Mouse (Mus musculus) common myeloid progenitor, adult 5-6 weeks (primary cell): ENCODE results near the gene Scamp3. TPM values are rescaled to one million over a fixed set of nuclear protein-coding genes. Genes with fewer than 3 reads are reported as not detected.

ENCODE experiments used
- ATAC-seq: replicated peaks from 2 replicates; pipeline ENCODE4 v1.8.0; 2016; ENCODE audit warnings: low read depth, mild to moderate bottlenecking, moderate TSS enrichment, inconsistent platforms; ENCODE audit not compliant: poor library complexity, severe bottlenecking
- total RNA-seq: library from RNA; stranded (forward); fragments of 200-1000, 187-1606 nt; gene quantifications from 2 replicates; pipeline ENCODE4 v1.2.3, GENCODE M21; 2017

Gene Scamp3
- total RNA-seq, 1 experiment from 2014 or later, result 46.9 TPM

DNA sequence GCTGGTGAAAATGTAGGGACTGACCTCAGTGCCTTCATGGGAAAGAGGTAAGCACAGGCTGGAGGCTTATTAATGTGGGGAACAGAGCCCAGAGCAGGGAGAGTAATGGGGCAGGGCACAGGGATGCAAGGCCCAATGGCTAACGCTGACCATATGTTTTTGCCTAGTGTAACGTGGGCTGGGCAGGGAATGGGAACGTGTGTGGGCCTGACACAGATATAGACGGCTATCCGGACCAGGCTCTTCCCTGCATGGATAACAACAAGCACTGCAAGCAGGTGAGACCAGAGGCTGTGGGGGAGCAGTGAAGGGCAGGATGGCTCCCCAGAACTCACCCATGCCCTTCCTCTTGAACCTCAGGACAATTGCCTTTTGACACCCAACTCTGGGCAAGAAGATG is 43.9 kb downstream of the Scamp3 start:
- no peak for ATAC-seq

DNA sequence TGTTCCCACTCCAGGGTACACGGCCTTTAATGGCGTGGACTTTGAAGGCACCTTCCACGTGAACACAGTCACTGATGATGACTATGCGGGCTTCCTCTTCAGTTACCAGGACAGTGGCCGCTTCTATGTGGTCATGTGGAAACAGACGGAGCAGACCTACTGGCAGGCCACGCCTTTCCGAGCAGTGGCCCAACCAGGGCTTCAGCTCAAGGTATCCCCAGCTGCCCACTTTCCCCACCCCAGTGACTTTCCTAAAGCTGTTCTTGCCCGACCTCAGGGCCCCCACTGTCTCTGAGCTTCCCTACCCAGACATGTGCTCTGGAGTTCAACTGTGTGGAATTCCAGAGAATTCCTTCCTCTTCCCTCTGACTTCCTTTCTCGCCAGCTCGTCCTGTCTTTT is 47.5 kb downstream of the Scamp3 start:
- ATAC-seq, result no peak

DNA sequence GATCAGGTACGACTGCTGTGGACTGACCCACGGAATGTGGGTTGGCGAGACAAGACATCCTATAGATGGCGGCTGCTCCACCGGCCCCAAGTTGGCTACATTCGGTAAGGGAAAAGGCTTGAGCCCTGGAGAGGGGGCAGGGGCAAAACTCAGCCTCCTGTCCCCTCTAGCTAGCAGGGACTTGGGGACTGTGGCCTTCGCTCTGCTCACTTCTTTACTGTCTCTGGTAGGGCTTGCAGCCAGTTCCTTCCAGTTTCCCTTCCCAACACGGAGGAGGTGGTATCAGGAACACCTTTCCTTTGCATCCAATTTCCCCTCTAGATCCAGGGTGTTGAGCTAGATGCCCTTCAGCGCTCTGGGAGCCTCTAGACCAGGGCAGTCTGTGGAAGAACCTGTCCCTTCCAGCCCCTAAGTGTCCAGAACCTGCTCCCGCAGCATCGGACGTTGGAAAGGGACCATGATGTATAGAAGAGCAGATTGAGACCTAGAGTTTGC is 48.1 kb downstream of the Scamp3 start:
- ATAC-seq, result no peak

DNA sequence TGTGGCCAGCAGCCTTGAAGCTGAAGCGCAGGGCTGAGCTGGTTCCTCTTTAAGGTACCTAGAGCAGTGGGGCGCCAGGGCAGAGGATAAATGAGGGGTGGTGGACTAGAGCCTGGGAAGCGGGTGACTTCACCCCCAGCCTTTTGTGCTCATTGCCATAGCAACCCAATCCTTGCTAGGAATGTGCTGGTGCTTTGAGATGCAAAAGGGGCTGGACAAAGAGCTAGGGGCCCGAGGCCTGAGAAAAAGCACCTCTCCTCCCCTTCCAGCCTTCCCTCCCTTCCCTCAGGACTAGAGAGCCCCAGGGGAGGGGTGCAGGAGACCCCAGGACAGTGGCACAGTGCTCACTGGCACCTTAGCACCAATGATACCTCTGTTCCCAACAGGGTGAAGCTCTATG is 48.6 kb downstream of the Scamp3 start:
- ATAC-seq, result no peak

DNA sequence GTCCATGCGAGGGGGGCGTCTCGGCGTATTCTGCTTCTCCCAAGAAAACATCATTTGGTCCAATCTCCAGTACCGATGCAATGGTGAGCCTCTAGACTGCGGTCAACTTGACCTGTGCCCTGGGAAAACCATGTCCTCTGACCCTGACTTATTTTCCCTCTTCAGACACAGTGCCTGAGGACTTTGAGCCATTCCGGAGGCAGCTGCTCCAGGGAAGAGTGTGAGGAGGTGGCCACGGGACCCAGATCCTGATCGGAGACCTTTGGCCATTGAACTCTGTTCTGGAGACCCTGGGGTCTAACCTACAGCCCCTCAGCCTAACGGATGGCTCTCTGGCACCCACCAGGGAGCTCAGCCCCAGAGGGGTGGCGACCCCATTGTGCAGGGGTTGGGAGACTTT is 49.1 kb downstream of the Scamp3 start:
- no peak for ATAC-seq

DNA sequence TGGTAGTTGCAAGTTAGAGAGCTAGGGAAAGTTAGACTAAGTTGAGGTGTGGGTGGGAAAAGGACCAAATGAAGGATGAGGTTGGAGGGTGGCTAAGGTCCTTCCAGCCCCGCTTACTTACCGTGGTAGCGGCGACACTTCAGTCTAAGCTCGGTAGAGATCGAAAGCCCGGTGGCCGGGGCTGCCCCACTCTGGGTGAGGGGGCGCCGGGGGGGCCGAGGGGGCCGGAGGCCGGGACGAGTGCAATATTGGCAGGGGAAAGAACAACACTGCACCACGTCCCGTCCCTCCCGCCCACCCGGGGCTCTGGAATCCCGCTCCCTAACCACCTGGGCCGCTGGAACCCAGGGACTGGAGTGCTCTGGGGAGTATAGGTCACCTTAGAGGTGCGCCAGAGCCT is 49.6 kb downstream of the Scamp3 start, which contains the start of gene Mtx1:
Mtx1 (minus strand) TSS at position 189 of the 400 bp plus-strand sequence.
- no peak for ATAC-seq

DNA sequence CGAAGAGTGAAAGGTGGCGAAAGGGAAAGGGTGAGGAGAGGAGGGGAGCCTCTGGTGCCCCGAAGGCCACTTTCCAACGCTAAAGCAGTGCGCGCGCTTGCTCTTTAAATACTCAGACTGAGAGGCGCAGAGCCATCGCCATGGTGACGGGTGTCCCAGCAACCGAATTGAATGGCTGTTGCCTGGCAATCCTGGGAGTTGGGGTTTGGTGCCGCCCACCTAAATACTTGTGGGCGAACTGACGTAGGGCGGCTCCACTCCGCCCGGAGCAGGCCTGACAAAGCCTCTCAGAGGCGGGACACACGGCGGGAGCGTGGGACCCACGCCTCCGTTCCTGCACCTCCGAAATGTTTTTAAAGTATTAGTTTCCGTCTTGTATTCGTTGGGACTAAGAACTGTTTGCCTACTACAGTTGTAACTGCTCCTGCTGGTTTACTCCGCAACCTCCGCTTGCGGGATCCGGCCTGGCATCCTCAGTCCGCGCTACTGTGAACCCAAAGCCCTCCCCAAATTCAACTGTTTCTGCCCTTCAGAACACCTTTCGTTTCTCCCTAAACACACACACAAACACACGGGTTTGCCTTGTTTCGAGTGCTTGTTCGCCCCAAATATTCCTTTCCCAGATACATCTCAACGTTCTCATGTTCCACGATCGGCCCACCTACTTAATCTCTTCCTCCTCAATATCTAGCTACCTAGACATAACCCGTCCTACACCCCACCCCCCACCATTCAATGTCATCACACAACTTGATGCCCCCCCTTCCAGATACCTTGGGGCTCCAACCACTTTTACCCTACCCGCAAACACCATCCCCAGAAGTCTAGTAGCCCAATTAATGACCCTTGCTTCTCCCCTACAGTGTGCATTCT is 50.3 kb downstream of the Scamp3 start:
- ATAC-seq, result peak; percentile 65

DNA sequence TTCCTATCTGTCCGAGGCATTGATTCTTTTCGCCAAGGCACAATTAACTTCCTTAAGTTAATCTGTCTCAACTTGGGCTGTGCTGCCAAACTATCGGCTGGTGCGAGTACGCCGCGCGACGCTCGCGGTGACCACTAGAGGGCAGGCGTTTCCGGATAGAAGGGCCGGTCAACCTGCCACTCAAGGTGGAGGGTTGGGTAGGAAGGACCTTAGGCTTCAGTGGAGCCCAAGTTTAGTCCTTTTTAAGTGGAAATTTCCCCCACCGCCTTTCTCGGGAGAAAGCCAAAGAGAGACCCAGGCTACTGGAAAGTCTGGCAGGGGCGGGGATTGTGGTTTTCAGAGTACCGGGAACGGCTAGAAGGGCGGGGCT is 50.9 kb downstream of the Scamp3 start:
- peak; percentile 82 for ATAC-seq

DNA sequence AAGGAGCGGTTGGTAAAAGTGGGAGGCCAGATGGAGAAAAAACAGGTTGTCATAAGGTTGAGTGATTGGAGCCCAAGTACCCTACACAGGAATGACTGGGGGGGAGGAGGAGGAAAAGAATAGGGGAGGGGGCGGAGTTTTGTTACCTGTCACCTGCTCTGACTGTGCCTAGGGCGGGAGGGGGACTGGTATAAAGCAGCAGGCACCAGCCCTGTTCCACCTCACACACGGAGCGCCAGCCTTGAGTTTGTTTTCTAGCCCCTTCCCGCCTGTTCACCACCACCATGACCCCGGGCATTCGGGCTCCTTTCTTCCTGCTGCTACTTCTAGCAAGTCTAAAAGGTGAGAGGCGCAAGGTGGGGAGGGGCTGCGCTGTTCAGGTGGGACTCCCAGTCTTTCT is 51.6 kb downstream of the Scamp3 start, which contains the start of gene Muc1:
Muc1 (plus strand) TSS at position 222 of the 400 bp plus-strand sequence.
- no peak for ATAC-seq

DNA sequence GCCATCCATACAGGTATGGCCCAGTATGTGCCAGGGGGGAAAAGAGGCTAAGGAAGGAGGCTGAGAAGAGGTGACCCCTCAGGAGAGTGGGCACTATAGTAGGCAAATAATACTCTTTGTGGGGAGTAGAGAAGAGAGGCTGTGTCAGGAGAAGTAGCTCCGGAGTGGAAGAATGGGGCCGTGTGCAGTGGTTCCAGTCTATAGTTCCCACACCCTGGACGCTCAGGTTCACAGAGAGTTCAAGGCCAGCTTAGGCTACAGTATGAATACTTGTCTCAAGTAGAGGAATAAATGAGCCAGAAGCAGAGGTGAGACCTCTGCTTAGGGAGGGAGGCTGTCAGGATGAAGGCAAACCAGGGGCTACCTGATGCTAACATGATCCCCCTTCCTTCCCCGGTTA is 52.0 kb downstream of the Scamp3 start:
- ATAC-seq, result no peak

DNA sequence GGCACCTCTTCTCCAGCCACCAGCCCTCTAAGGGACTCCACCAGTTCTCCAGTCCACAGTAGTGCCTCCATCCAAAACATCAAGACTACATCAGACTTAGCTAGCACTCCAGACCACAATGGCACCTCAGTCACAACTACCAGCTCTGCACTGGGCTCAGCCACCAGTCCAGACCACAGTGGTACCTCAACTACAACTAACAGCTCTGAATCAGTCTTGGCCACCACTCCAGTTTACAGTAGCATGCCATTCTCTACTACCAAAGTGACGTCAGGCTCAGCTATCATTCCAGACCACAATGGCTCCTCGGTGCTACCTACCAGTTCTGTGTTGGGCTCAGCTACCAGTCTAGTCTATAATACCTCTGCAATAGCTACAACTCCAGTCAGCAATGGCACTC is 53.3 kb downstream of the Scamp3 start:
- no peak for ATAC-seq

DNA sequence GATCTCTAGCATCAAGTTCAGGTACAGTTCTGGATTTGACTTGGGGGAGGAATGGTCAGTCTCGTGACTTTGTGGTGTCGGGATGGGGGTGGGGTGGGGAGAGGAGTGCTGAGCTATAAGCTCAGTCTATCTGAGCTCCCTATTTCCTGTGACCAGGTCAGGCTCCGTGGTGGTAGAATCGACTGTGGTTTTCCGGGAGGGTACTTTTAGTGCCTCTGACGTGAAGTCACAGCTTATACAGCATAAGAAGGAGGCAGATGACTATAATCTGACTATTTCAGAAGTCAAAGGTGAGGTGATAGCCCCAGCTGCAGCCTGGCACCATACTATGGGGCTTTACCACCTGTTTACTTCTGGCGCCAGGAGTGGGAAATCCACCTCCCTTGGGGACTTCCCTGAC is 54.1 kb downstream of the Scamp3 start:
- no peak for ATAC-seq

DNA sequence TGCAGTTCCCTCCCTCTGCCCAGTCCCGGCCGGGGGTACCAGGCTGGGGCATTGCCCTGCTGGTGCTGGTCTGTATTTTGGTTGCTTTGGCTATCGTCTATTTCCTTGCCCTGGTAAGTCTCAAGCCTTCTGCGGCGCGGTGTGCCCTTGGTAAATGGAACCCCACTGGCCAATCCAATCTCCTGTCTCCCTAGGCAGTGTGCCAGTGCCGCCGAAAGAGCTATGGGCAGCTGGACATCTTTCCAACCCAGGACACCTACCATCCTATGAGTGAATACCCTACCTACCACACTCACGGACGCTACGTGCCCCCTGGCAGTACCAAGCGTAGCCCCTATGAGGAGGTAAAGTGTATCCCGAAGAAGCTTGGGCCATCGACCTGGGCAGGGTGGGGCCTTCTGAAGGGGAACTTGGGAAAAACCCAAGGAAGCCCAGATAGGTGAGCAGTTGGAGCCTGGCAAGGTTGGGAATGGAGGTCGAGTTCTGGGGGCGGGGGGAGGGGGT is 54.6 kb downstream of the Scamp3 start:
- ATAC-seq, result no peak

Other genes with a start within 250 kb of the Scamp3 start
- gene Ash1l, start 226.9 kb upstream of the Scamp3 start, total RNA-seq, result 30.2 and 37.4 TPM in 2 replicates
- gene Dap3, start 226.3 kb upstream of the Scamp3 start, total RNA-seq, result 93.1 and 111 TPM in 2 replicates
- 15.8 and 18.3 TPM in 2 replicates for gene Rusc1, start 84.2 kb upstream of the Scamp3 start, total RNA-seq
- gene Gm43738, start 76.4 kb upstream of the Scamp3 start, total RNA-seq, result not detected in 2 replicates
- gene Fdps, start 75.5 kb upstream of the Scamp3 start, total RNA-seq, result 102 and 103 TPM in 2 replicates
- 44.1 and 92.6 TPM in 2 replicates for gene Pklr, start 41.3 kb upstream of the Scamp3 start, total RNA-seq
- gene Hcn3, start 17.3 kb upstream of the Scamp3 start, total RNA-seq, result 0.37 and 0.53 TPM in 2 replicates
- 48.5 and 80.8 TPM in 2 replicates for gene Clk2, start 12.7 kb upstream of the Scamp3 start, total RNA-seq
- 4.5 and 8.6 TPM in 2 replicates for gene Fam189b, start 5.7 kb downstream of the Scamp3 start, total RNA-seq
- gene Gba, start 25.5 kb downstream of the Scamp3 start, total RNA-seq, result 37.8 and 41.5 TPM in 2 replicates
- gene Thbs3, start 37.7 kb downstream of the Scamp3 start, total RNA-seq, result 0.09 TPM in 1 of 2 replicates, not detected in the other
- gene Mtx1, start 49.6 kb downstream of the Scamp3 start, total RNA-seq, result 81.9 and 104 TPM in 2 replicates
- gene Muc1, start 51.6 kb downstream of the Scamp3 start, total RNA-seq, result 0.29 TPM in 1 of 2 replicates, not detected in the other
- gene Krtcap2, start 68.5 kb downstream of the Scamp3 start, total RNA-seq, result 142 and 159 TPM in 2 replicates
- gene Trim46, start 68.8 kb downstream of the Scamp3 start, total RNA-seq, result 0.49 and 7.1 TPM in 2 replicates
- 63.6 and 66.6 TPM in 2 replicates for gene Dpm3, start 81.9 kb downstream of the Scamp3 start, total RNA-seq
- 32.5 and 65.3 TPM in 2 replicates for gene Slc50a1, start 93.1 kb downstream of the Scamp3 start, total RNA-seq
- not detected in 2 replicates for gene Efna1, start 103.7 kb downstream of the Scamp3 start, total RNA-seq
- gene Efna3, start 145.5 kb downstream of the Scamp3 start, total RNA-seq, result not detected in 2 replicates
- 1.7 and 3.8 TPM in 2 replicates for gene Efna4, start 160.6 kb downstream of the Scamp3 start, total RNA-seq
- gene Adam15, start 172.5 kb downstream of the Scamp3 start, total RNA-seq, result 34.0 and 35.2 TPM in 2 replicates
- gene Dcst2, start 184.5 kb downstream of the Scamp3 start, total RNA-seq, result not detected in 2 replicates
- gene Dcst1, start 187.8 kb downstream of the Scamp3 start, total RNA-seq, result 0.09 TPM in 1 of 2 replicates, not detected in the other
- gene Zbtb7b, start 217.3 kb downstream of the Scamp3 start, total RNA-seq, result 5.0 and 5.3 TPM in 2 replicates
- gene Lenep, start 225.3 kb downstream of the Scamp3 start, total RNA-seq, result 1.6 TPM in 1 of 2 replicates, not detected in the other
- gene Flad1, start 234.4 kb downstream of the Scamp3 start, total RNA-seq, result 7.1 and 12.0 TPM in 2 replicates
- 151 and 194 TPM in 2 replicates for gene Cks1b, start 240.9 kb downstream of the Scamp3 start, total RNA-seq
- gene Shc1, start 241.0 kb downstream of the Scamp3 start, total RNA-seq, result 28.2 and 41.0 TPM in 2 replicates